Mouse (Mus musculus): ENCODE data around the gene Gm3371. TPM values are rescaled to one million over a fixed set of nuclear protein-coding genes. Genes with fewer than 3 reads are reported as not detected.

Gene Gm3371
- not detected for total RNA-seq (2023)

DNA sequence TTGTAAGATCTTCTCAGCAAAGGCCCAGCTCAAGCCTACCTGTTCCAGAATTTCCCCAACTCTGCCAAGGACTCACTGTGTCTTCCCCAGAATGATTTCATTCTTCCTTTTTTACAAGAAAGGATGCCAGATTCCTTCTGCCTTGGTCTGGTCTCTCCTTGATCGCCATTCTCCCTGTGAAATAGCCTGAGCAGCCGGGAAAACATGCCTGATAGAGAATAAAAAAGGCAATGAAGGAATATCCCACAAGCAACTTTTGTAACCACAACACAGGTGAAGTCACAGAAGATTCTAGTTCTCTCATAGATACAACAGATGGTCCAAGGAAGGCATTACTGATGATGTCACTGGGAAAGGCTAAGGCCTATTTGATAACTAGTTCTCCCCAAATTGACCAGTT, at the start of gene Gm3371:
Gene Gm3371, minus strand, starts transcription at position 101 of the 400 bp plus-strand sequence.

DNA sequence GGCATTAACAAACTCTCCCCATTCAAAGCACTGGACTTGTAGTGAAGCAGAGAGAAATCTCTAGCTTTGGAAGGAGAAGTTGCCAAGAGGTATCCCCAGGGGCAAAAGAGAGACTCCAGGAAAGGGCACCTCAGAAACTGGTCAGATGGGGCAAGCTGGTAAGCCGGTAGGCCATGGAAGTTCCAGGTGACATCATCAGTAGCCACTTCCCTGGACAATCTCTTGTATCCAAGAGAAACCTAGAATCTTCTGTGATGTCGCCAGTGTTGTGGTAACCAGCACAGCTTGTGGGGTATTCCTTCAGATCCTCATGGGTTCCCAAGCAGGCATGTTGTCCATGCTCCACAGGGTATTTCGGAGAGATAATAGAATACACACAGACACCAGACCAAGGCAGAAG, 22.8 kb upstream of the Gm3371 start, which contains the start of gene Gm8232:
Gene Gm8232, plus strand, starts transcription at position 301 of the 400 bp plus-strand sequence.

DNA sequence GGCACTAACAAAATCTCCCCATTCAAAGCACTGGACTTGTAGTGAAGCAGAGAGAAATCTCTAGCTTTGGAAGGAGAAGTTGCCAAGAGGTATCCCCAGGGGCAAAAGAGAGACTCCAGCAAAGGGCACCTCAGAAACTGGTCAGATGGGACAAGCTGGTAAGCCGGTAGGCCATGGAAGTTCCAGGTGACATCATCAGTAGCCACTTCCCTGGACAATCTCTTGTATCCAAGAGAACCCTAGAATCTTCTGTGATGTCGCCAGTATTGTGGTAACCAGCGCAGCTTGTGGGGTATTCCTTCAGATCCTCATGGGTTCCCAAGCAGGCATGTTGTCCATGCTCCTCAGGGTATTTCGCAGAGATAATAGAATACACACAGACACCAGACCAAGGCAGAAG, 45.4 kb downstream of the Gm3371 start, which contains the start of gene Gm8229:
Gene Gm8229, plus strand, starts transcription at position 301 of the 400 bp plus-strand sequence.

Other genes starting within 250 kb of the Gm3371 start
- gene Gm8212, start 213.0 kb downstream of the Gm3371 start, total RNA-seq (2023): not detected
- not detected for gene 4930503E14Rik, start 197.4 kb downstream of the Gm3371 start, total RNA-seq (2023)
- not detected for gene Gm8220, start 125.1 kb downstream of the Gm3371 start, total RNA-seq (2023)
- not detected for gene Gm5930, start 72.1 kb downstream of the Gm3371 start, total RNA-seq (2023)
- not detected for gene Gm8229, start 45.3 kb downstream of the Gm3371 start, total RNA-seq (2023)
- not detected for gene Gm8232, start 22.9 kb upstream of the Gm3371 start, total RNA-seq (2023)
- gene BC061237, start 81.8 kb upstream of the Gm3371 start, total RNA-seq (2023): not detected
- gene Gm17093, start 107.6 kb upstream of the Gm3371 start, total RNA-seq (2023): not detected
- gene Gm8247, start 172.5 kb upstream of the Gm3371 start, total RNA-seq (2023): not detected
- gene Gm5624, start 217.2 kb upstream of the Gm3371 start, total RNA-seq (2023): not detected

Measured in CD8-positive naive resting alpha-beta T cell, adult 57 days (primary cell).